Mouse (Mus musculus) CH12.LX (cell line): ENCODE results near the gene Maml2.

ENCODE experiments used
- MEF2A ChIP-seq: IDR thresholded peaks from 2 replicates; pipeline ENCODE4 v1.6.1; 2014; ENCODE audit warnings: low read depth, mild to moderate bottlenecking, inconsistent platforms, low read length, improper control_type of control experiment, borderline replicate concordance
- POLR2A ChIP-seq: IDR thresholded peaks from 2 replicates; pipeline ENCODE4 v1.6.1; 2011; ENCODE audit warnings: low read depth, mild to moderate bottlenecking, improper control_type of control experiment, low read length
- RAD21 ChIP-seq: IDR thresholded peaks from 2 replicates; pipeline ENCODE4 v1.6.1; 2011; ENCODE audit warnings: low read depth, mild to moderate bottlenecking, low read length, improper control_type of control experiment, moderate library complexity
- USF1 ChIP-seq: IDR thresholded peaks from 2 replicates; pipeline ENCODE4 v1.6.1; 2014; ENCODE audit warnings: low read depth, mild to moderate bottlenecking, inconsistent platforms, low read length, improper control_type of control experiment
- ZC3H11A ChIP-seq: IDR thresholded peaks from 2 replicates; pipeline ENCODE4 v1.6.1; 2012; ENCODE audit warnings: low read depth, mild to moderate bottlenecking, inconsistent platforms, low read length, improper control_type of control experiment

DNA sequence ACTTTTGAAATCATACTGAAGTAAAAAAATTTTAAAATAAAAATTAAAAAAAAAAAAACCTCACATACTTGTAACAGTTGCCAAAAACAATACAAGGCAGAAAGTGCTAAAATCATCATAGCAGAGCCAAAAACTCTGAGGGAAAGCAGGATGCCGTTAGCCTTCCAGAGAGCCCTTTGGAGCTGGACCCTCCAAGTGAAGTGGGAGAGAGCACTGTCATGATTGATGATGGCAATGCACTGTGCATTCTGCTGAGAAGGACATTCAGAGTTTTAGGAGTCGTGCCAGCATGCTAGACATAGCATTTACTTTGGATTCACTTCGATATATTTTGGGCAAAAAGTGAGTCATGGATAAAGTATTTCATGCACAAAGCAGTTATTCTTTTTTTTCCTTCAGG lies 313.8 kb downstream of the Maml2 start:
- TF ChIP-seq POLR2A: no peak
- no peak for TF ChIP-seq USF1
- no peak for TF ChIP-seq RAD21
- TF ChIP-seq MEF2A: no peak
- TF ChIP-seq ZC3H11A: no peak
